Mouse (Mus musculus) ovary, postnatal 10 days (tissue): ENCODE results near the gene Tap2.

Source experiments
- DNase-seq: peaks from one replicate; pipeline ENCODE4 v3.0.0; 2022; ENCODE audit warnings: low spot score

Tap2 gene

DNA sequence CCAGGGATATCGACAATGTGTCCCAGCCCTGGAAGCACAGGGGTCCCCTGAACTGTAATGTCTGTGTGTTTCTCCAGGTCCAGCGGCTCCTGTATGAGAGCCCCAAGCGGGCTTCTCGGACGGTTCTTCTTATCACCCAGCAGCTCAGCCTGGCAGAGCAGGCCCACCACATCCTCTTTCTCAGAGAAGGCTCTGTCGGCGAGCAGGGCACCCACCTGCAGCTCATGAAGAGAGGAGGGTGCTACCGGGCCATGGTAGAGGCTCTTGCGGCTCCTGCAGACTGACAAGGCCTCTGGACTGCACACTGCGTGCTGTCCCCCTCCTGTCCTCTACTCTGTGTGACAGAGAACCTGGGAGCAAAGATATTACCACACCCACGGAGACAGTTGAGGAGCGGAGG lies 6.8 kb upstream of the Tap2 start:
- DNase-seq = no peak

DNA sequence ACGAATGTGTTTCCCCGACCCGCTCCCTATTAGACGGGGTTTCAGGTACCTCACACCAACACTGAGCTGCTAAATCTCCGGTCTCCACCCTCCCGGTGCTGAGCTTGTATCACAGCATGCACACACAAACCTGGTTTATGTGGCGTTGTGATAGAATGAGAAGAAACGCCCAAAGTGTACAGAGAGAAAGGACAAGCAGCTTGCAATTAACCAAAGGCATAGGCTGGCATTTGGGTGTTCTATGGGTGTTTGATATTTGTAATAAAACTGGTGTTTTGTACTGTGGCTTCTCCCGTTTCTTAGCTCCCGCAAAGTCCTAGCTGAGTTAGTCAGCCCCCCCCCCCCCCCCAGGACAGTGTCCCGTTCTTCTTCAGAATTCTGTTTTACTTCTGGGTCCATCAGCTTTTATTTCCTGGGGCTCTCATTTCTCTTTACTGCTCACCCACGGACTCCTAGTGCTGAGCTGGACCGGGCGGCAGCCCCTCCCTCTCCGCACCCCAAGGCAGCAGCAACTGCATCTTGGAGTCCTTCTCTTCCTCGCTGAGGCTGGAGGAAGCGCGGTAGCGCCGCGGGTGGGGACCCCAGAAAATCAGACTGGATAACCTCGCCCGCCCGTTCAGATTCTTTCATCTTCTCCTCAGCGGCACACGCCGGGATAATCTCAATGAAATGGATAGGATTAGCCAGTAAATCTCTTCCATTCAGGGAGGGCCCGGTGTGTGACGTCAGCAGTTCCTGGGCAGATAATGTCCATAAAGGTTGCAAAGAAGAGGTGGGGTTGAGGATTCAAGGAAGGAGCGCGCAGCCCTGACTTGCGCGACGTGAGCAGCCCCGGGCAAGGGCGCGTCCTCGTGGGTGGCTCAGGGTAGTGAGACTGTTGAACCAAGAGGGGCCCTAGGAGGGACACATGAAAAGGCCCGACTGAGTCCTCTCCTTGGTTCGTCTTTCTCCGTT lies 6.1 kb upstream of the Tap2 start, which contains the start of gene Psmb8:
Psmb8 (plus strand) TSS at position 781 of the 954 bp plus-strand sequence.
- DNase-seq = peak; percentile 74

DNA sequence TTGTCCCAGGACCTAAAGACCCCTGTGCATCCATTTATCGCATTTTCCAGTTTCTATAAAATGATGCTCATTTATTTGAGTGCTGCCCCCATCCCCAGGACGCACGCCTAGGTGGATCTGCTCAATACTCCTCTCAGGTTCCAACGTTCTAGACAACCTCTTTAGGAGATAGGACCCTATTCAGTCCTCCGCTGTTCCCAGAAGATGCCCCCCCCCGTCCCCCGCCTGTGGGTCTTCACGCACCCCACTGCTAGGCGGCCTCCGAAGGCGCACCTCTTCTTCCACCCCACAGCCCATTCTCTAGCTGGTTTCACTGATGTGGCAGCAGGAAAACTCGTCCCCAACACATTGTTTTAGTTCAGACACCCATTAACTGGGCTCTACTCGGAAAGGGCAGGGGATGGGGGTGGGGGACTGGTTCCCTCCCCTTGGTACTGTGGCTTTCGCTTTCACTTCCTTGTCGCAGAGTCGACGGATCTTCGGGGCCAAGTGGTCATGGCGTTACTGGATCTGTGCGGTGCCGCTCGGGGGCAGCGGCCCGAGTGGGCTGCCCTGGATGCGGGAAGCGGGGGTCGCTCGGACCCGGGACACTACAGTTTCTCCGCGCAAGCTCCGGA lies 5.3 kb upstream of the Tap2 start:
- no peak for DNase-seq

DNA sequence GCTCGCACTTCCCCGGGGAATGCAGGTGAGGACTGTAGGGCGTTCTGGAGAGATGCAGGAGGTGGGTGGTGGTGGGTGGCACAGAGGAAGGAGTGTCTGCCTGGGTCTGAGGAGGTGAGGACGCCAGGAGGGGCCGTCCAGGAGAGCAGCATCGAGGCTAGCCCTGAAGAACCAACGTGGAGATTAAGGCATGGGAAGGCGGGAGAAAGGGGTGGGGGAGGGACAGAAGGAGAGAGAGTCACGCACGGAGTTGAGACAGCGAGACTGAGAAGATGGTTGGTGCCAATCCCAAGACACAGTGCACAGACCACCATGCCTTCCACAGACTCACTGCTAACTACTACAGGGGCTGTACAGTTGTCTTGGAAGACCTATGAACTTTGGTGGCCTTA lies 4.8 kb upstream of the Tap2 start:
- no peak for DNase-seq

DNA sequence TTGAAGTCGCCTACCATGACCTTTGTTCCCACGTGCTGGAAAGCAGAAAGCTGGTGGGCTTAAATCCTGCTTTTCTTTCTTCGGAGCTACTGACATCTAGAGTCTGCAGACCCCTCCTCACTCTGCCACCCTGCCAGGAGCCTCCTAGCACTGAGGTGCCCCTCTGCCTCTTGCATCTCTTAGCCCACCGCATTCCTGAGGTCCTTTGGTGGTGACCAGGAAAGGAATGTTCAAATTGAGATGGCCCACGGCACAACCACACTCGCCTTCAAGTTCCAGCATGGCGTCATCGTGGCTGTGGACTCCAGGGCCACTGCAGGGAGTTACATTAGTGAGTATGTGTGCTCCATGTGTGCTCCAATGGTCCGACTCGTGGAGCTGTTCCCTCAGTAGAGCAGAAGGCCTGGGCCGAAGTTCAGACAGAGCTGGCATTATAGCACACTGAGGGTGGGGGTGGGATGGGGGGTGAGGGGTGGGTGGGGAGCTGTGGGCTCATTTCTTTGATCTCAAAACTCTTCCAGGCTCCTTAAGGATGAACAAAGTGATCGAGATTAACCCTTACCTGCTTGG lies 4.2 kb upstream of the Tap2 start:
- no peak for DNase-seq

DNA sequence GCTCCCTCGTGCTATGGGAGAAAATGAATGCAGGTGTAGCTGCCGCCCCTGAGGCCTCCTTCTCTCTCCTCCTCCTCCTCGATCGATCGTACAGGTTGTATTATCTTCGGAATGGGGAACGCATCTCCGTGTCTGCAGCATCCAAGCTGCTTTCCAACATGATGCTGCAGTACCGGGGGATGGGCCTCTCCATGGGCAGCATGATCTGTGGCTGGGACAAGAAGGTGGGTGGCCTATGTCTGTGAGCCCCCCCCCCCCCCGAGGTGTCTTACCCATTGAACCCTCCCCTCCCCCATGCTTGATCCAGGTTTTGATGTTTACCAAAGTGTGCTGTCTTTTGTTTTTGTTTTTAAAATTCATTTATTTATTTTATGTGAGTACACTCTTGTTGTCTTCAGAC lies 3.3 kb upstream of the Tap2 start:
- no peak for DNase-seq

DNA sequence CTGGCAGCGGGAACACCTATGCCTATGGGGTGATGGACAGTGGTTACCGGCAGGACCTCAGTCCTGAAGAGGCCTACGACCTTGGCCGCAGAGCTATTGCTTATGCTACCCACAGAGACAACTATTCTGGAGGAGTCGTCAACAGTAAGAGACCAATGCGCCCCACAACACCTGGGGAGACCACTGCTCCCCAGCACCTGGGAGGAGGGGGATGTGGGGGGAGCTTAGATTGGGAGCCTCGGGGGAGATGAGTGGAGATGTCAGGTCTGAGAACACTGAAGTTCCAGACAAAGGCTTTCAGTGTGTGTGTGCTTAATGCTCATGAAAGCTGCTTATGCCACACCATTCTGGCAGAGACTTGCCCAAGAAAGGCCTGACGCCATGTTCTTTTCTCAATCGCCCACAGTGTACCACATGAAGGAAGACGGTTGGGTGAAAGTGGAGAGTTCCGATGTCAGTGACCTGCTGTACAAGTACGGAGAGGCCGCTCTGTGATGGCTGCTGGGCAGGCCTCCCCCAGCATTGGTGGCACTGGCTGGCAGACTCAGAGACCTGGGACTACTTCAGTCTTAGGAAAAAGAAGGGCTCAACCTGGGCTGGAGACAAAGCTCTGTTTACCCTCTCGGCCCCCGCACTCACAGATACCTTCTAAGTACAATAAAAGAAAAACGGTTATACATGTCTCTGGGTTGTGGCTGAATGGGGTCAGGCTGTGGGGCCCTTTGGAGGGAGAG lies 2.4 kb upstream of the Tap2 start:
- no peak for DNase-seq

DNA sequence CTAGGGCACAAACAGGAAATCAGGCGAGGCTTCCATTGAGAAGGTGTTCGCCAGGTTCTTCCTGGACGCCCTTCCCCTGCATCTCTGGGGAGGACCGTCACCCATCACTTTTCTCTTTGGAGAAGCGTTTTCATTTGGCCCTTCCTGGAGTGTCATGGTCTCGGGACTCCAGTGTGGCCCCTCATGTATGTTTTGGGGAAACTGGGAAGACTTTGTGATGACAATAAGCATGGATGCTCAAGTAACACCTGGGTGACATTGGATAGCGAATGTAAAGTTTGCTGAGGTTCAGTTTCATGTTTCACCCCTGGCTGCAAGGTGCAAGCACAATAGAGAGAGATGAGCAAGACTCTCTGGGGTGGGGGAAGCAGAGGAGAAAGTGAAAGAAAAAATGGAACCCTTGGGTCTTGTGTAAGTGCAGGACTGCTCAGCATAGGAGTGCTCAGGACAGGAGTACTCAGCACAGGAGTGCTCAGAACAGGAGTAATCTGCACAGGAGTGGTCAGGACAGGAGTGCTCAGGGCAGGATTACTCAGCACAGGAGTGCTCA lies 1.7 kb upstream of the Tap2 start:
- no peak for DNase-seq

DNA sequence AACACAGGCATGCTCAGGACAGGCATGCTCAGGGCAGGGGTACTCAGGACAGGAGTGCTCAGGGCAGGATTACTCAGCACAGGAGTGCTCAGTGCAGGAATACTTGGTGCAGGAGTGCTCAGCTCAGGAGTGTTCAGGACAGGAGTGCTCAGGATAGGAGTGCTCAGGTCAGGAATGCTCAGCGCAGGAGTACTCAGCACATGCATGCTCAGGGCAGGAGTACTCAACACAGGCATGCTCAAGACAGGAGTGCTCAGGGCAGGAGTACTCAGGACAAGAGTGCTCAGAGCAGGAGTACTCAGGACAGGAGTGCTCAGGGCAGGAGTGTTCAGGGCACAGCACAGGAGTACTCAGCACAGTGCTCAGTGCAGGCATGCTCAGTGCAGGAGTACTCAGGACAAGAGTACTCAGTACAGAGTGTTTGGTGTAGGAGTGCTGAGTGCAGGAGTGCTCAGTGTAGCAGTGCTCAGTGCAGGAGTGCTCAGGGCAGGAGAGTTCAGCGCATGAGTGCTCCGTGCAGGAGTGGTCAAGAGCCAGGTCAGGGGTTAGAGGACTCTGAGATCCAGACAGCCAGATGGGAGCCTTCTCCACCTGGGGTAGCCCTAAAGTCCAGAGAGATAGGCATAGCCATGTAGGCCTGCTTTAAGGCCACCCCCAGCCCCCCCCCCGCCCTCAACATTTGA lies 426 bp upstream of the Tap2 start:
- no peak for DNase-seq

DNA sequence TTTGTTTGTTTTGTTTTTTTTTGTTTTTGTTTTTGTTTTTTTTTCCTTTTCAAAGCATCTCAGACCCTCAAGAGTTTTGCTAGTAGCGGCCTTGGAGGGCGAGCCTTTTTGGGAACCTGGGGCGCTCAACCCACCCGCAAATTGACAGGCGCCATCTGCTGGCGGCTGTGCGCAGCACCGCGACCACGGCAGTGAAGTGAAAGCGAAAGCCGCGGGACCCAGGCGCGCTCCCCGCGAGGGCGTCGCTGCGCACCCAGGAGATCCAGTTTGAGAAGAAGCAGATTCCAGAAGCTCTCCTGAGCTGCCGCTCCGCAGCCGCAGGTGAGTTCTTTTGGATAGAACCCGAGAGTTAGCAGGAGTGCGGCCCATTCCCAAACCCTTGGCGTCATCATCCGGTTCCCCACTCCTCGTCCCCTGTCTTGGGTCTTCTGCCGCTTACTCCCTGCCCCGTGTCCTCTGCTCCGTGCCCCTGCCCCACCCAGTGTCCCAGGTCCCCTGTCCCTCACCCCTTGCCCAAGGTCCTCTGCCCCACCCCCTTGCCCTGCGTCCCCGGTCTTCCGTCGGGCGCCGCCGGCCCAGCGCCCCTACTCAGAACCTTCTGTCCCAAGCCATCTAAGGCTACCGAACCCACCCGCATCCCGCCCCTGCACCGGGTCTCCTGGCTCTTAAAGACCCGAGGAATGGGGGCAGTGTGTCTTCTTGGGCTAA lies 1.1 kb downstream of the Tap2 start:
- peak; percentile 85 for DNase-seq

DNA sequence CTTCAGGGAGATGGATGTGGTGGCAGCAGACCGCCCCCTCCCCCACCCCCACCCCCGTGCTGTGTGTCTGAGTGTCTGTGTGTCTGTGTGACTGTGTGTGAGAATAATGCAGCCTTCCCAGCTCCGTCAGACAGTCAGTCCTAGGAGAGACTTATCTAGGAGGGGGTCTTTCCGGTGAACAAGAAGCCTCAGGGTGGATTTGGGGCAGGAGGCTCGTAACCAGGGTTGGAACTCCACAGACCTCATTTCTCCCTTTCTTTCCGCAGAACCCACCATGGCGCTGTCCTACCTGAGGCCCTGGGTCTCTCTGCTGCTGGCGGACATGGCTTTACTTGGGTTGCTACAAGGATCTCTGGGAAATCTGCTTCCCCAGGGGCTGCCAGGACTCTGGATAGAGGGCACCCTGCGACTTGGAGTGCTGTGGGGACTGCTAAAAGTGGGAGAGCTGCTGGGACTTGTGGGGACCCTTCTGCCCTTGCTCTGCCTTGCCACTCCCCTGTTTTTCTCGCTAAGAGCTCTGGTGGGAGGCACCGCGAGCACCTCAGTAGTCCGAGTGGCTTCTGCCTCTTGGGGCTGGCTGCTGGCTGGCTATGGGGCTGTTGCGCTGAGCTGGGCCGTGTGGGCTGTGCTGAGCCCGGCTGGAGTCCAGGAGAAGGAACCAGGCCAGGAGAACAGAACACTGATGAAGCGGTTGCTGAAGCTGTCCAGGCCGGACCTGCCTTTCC lies 1.9 kb downstream of the Tap2 start:
- no peak for DNase-seq

DNA sequence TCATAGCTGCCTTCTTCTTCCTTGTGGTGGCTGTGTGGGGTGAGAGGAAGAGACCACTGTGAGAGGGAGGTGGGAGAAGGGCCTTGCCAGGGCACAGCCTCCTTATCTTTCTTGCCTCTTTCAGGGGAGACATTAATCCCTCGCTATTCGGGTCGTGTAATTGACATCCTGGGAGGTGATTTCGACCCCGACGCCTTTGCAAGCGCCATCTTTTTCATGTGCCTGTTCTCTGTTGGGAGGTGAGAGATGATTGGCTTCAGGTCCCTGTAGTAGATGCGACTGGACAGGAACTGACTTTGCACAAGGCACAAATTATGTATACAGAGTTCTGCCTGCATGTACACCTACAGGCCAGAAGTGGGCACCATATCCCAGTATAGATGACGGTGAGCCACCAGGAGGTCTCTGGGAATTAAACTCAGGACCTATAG lies 2.4 kb downstream of the Tap2 start:
- DNase-seq = no peak

DNA sequence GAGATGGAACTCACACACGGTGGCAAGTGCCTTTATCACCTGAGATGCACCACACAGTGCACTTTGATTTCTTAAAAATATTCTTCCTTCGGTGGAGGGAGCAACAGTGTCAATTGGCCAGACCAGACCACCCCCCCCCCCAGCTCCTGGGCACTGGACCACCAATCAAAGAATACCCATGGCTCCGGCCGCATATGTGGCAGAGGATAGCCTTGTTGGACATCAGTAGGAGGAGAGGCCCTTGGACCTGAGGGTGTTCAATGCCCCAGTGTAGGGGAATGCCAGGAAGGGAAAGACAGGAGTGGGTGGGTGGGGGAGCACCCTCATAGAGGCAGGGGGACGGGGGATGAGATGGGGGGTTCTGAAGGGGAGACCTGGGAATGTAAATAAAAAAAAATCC lies 3.4 kb downstream of the Tap2 start:
- DNase-seq = no peak

DNA sequence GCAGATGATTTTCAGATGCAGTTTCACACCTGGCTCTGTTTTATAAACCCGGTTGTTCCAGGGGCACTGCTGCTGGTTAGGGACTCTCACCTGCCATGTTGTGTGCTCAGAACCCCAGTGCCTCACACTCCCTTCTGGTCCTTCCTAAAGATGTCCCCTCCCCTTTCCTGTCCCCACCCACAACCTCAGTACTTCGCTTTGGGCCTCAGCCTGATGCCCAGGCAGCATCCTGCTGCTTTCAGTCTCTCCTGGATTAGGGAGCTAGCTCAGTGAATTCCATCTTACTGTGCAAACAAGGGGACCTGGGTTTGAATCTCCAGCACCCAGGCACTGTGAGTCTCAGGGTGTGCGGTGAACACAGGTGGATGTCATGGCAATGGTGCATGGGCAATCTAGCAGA lies 4.1 kb downstream of the Tap2 start:
- DNase-seq = no peak

DNA sequence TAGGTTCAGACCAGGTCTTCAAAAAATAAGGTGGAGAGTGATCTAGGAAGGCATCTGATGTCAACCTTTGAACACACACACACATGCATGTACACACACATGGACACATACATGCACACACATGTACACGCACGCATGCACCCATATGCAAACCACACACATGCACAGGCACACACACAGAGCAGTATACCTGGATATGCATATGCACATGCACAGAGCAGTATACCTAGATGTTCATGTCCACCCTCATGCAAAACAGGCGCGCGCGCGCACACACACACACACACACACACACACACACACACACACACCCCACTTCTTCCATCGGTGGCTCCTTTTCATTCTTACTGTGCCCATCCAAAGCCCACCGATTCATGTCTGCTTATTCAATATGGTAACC lies 4.5 kb downstream of the Tap2 start:
- DNase-seq = no peak

DNA sequence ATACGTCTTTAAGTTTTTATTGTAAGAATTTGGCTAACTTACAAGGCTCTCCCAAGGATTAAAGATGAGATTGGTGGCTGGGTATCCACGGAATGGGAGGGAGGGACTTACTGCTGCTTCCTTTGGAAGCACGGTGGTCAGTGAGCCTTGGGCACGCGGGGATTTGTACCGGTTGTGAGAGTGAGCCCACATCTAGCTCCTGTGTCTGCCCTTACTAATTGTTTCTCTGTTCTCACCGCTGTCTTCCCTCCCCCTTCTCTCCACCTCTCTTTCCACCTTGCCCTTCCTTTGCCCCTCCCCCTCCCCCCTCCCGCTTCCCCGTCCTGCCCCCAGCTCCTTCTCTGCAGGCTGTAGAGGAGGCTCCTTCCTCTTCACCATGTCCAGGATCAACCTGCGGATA lies 5.1 kb downstream of the Tap2 start:
- no peak for DNase-seq

DNA sequence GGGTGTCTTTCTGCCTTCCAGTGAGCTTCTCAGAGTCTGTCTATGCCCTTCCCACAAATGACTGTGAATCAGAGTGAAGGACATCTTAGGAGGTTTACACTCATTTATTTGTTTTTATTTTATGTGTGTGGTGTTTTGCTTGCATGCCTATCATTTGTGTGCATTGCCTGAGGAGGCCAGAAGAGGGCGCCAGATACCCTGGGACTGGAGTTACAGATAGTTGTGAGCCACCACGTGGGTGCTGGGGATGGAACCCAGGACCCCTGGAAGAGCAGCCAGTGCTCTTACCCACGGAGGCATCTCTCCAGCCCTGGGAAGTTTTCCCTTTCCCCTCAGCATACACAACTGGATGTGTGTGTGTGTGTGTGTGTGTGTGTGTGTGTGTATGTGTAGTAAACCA lies 6.4 kb downstream of the Tap2 start:
- no peak for DNase-seq

DNA sequence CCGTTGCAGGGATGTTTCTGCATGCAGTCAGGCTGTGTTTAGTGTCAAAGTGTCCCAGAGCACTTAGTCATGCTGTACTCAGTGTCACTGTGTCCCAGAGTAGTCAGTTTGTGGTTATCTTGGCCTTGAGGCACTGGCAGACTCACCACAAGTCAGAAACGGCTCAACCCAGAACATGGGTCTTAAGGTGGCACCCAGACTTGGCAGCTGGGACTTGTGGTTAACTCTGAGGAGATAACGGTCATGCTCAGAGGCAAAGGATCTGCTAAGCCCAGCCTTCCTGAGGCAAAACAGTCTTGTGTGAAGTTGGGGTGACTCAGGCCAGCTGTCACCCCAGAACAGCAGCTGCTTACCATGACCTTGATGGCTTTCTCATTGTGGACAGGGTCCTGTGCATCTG lies 7.3 kb downstream of the Tap2 start:
- DNase-seq = no peak

DNA sequence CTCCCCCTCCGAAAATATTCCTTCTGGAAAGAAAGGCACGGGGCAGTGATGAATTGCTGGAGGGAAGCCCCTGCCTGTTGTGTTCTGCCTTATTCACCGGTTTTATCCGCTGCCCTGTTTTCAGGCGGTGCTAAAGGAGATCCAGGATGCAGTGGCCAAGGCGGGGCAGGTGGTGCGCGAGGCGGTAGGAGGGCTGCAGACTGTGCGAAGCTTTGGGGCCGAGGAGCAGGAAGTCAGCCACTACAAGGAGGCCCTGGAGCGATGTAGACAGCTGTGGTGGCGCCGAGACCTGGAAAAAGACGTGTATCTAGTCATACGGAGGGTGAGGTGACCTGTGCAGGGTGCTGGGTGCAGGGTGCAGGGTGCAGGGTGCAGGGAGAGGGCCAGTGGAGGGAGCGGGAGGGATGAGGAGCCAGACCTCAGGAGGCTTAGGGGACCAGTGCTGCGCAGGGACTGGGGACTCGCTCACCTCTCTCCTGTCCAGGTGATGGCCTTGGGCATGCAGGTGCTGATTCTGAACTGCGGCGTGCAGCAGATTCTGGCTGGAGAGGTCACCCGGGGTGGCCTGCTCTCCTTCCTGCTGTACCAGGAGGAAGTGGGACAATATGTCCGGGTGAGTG lies 8.5 kb downstream of the Tap2 start:
- DNase-seq = no peak

DNA sequence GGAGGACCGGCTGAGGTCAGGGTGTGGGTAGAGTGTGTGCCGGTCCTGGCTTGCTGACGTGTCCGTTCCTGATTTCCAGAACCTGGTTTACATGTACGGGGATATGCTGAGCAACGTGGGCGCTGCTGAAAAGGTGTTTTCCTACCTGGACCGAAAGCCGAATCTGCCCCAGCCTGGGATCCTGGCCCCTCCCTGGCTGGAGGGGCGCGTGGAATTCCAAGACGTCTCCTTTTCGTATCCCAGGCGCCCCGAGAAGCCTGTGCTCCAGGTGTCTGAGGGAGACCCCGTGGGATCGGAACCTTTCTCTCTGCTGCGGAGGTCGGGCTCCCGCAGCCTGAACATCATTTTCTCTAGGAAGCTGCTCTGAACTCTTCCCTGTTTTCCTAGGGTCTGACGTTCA lies 10.6 kb downstream of the Tap2 start:
- no peak for DNase-seq
